Mouse (Mus musculus): ENCODE results near the gene Pth2.

Pth2 gene

GRCm38 (mm10) chr7:45160866-45161265 lies 19.9 kb upstream of the Pth2 start:
- POLR2A ChIA-PET, result interaction anchor here in 2 of 4 experiments (0.6 to 3.2 kb wide), 17 partner anchors 8 to 297 kb away, joined by 3 to 19 read pairs (median 3); partner anchors contain the start of gene Tsks (in 1 of the 2)
- CTCF ChIA-PET, result interaction anchor here in 2 of 4 experiments (1.5 to 3.5 kb wide), 7 partner anchors 8 to 521 kb away, joined by 3 to 37 read pairs (median 9); no protein-coding TSS in a partner anchor

GRCm38 (mm10) chr7:45161612-45162473 lies 19.0 kb upstream of the Pth2 start:
- ChIA-PET CTCF (interaction anchor here (0.5 to 3.8 kb wide), 89 partner anchors 8 to 698 kb away, joined by 3 to 37 read pairs (median 4); partner anchors contain the start of genes Flt3l (in 3 of the 4), Ccdc155 (in 2 of the 4), Gm45713 (in 2 of the 4) and Rcn3 (in 2 of the 4)), POLR2A (interaction anchor here (0.6 to 5.2 kb wide), 61 partner anchors 9 to 453 kb away, joined by 3 to 57 read pairs (median 3); partner anchors contain the start of genes Ccdc155 (in 2 of the 4), Rcn3 (in 2 of the 4), Aldh16a1 (in 1 of the 4) and Ftl1 (in 1 of the 4))

GRCm38 (mm10) chr7:45162551-45162950 lies 18.2 kb upstream of the Pth2 start:
- CTCF ChIA-PET, result interaction anchor here (0.5 to 3.8 kb wide), 82 partner anchors 8 to 697 kb away, joined by 3 to 37 read pairs (median 4); partner anchors contain the start of genes Flt3l (in 3 of the 4), Ccdc155 (in 2 of the 4), Gm45713 (in 2 of the 4) and Aldh16a1 (in 1 of the 4)
- POLR2A ChIA-PET, result interaction anchor here in 3 of 4 experiments (0.6 to 5.2 kb wide), 49 partner anchors 8 to 468 kb away, joined by 3 to 57 read pairs (median 4); partner anchors contain the start of genes Ccdc155 (in 2 of the 3), Aldh16a1 (in 1 of the 3), Ftl1 (in 1 of the 3) and Nup62 (in 1 of the 3)

GRCm38 (mm10) chr7:45162996-45163615 lies 17.7 kb upstream of the Pth2 start:
- CTCF ChIA-PET, result interaction anchor here in 3 of 4 experiments (0.6 to 3.8 kb wide), 22 partner anchors 8 to 272 kb away, joined by 3 to 37 read pairs (median 4); partner anchors contain the start of genes Flt3l (in 2 of the 3), Aldh16a1 (in 1 of the 3), Gm45713 (in 1 of the 3) and Pih1d1 (in 1 of the 3)

GRCm38 (mm10) chr7:45163735-45164490 lies 16.9 kb upstream of the Pth2 start, which contains the start of gene Slc17a7:
Gene Slc17a7, plus strand, starts transcription at chr7:45163949.
- ChIA-PET POLR2A (interaction anchor here in 3 of 4 experiments (0.9 to 5.2 kb wide), 18 partner anchors 8 to 467 kb away, joined by 3 to 57 read pairs (median 4); partner anchors contain the start of genes Aldh16a1 (in 2 of the 3) and Pih1d1 (in 2 of the 3)), CTCF (interaction anchor here (0.5 to 3.8 kb wide), 12 partner anchors 8 to 272 kb away, joined by 3 to 37 read pairs (median 4); partner anchors contain the start of genes Aldh16a1 (in 1 of the 4) and Pih1d1 (in 1 of the 4))

More at GRCm38 (mm10) chr7:45162996-45163615, 17.7 kb upstream of the Pth2 start:
- POLR2A ChIA-PET, result interaction anchor here in 3 of 4 experiments (0.6 to 5.2 kb wide), 23 partner anchors 8 to 468 kb away, joined by 3 to 57 read pairs (median 5); partner anchors contain the start of genes Aldh16a1 (in 2 of the 3), Pih1d1 (in 2 of the 3) and Ccdc155 (in 1 of the 3)

- CTCF ChIA-PET, result interaction anchor here (0.5 to 3.8 kb wide), 11 partner anchors 7 to 207 kb away, joined by 3 to 37 read pairs (median 3); no protein-coding TSS in a partner anchor
- POLR2A ChIA-PET, result interaction anchor here in 3 of 4 experiments (0.5 to 5.2 kb wide), 20 partner anchors 7 to 315 kb away, joined by 3 to 57 read pairs (median 4); partner anchors contain the start of genes Aldh16a1 (in 2 of the 3), Pih1d1 (in 2 of the 3) and Ccdc155 (in 1 of the 3)
Observed at GRCm38 (mm10) chr7:45164833-45165232, 16.0 kb upstream of the Pth2 start.

- POLR2A ChIA-PET, result interaction anchor here in 2 of 4 experiments (0.6 to 5.2 kb wide), 12 partner anchors 9 to 195 kb away, joined by 3 to 57 read pairs (median 4); partner anchors contain the start of genes Aldh16a1 (in 2 of the 2), Pih1d1 (in 2 of the 2) and Pth2 (in 1 of the 2)
- CTCF ChIA-PET, result interaction anchor here in 3 of 4 experiments (0.5 to 1.0 kb wide), 5 partner anchors 10 to 210 kb away, joined by 3 to 5 read pairs (median 3); partner anchors contain the start of genes Flt3l (in 1 of the 3) and Gm45713 (in 1 of the 3)
Observed at GRCm38 (mm10) chr7:45165701-45166100, 15.1 kb upstream of the Pth2 start.

GRCm38 (mm10) chr7:45166950-45167401 lies 13.8 kb upstream of the Pth2 start:
- ChIA-PET POLR2A (interaction anchor here in 2 of 4 experiments (0.8 to 1.7 kb wide), 6 partner anchors 11 to 176 kb away, joined by 3 to 8 read pairs (median 4); partner anchors contain the start of genes Aldh16a1 (in 1 of the 2) and Pih1d1 (in 1 of the 2)), CTCF (interaction anchor here in 3 of 4 experiments (0.7 to 1.1 kb wide), 3 partner anchors 12 to 767 kb away, joined by 3 to 6 read pairs (median 5); partner anchors contain the start of gene Aldh16a1 (in 1 of the 3))

GRCm38 (mm10) chr7:45167761-45168445 lies 12.9 kb upstream of the Pth2 start:
- POLR2A ChIA-PET, result interaction anchor here in 3 of 4 experiments (0.8 to 2.1 kb wide), 12 partner anchors 10 to 175 kb away, joined by 3 to 14 read pairs (median 4); partner anchors contain the start of genes Aldh16a1 (in 3 of the 3) and Pih1d1 (in 3 of the 3)
- CTCF ChIA-PET, result interaction anchor here in 1 of 4 experiments (1.1 to 5.7 kb wide), 2 partner anchors 13 kb away, joined by 3 to 34 read pairs; partner anchors contain the start of genes Aldh16a1 and Pih1d1

- ChIA-PET POLR2A (interaction anchor here in 3 of 4 experiments (0.6 to 2.1 kb wide), 23 partner anchors 8 to 232 kb away, joined by 3 to 14 read pairs (median 4); partner anchors contain the start of genes Aldh16a1 (in 3 of the 3), Pih1d1 (in 2 of the 3), Pth2 (in 1 of the 3) and Scaf1 (in 1 of the 3)), CTCF (interaction anchor here in 1 of 4 experiments (0.6 to 5.7 kb wide), 9 partner anchors 8 to 157 kb away, joined by 3 to 34 read pairs (median 4); partner anchors contain the start of genes Aldh16a1, Pih1d1 and Tead2)
Observed at GRCm38 (mm10) chr7:45168656-45169055, 12.1 kb upstream of the Pth2 start.

- POLR2A ChIA-PET, result interaction anchor here in 2 of 4 experiments (0.7 to 2.1 kb wide), 21 partner anchors 8 to 163 kb away, joined by 3 to 14 read pairs (median 4); partner anchors contain the start of genes Aldh16a1 (in 2 of the 2), Ccdc155 (in 1 of the 2), Pih1d1 (in 1 of the 2) and Pth2 (in 1 of the 2)
- CTCF ChIA-PET, result interaction anchor here in 1 of 4 experiments (0.9 to 5.7 kb wide), 9 partner anchors 9 to 186 kb away, joined by 3 to 34 read pairs (median 4); partner anchors contain the start of genes Aldh16a1, Pih1d1 and Tead2
Observed at GRCm38 (mm10) chr7:45169495-45169894, 11.3 kb upstream of the Pth2 start.

GRCm38 (mm10) chr7:45172974-45173373 lies 7.8 kb upstream of the Pth2 start:
- CTCF ChIA-PET, result interaction anchor here (0.6 to 5.7 kb wide), 24 partner anchors 8 to 194 kb away, joined by 3 to 37 read pairs (median 4); partner anchors contain the start of genes Aldh16a1 (in 2 of the 4), Ccdc155 (in 2 of the 4), Pih1d1 (in 1 of the 4) and Ppfia3 (in 1 of the 4)
- POLR2A ChIA-PET, result interaction anchor here in 3 of 4 experiments (0.7 to 3.2 kb wide), 12 partner anchors 9 to 125 kb away, joined by 3 to 20 read pairs (median 4); partner anchors contain the start of genes Aldh16a1 (in 2 of the 3), Slc17a7 (in 2 of the 3) and Rps11 (in 1 of the 3)

- POLR2A ChIA-PET, result interaction anchor here in 3 of 4 experiments (0.7 to 2.4 kb wide), 12 partner anchors 9 to 449 kb away, joined by 3 to 11 read pairs (median 5); partner anchors contain the start of genes Aldh16a1 (in 2 of the 3), Pih1d1 (in 1 of the 3), Prmt1 (in 1 of the 3) and Slc17a7 (in 1 of the 3)
- CTCF ChIA-PET, result interaction anchor here (0.6 to 4.6 kb wide), 28 partner anchors 8 to 455 kb away, joined by 3 to 30 read pairs (median 4); partner anchors contain the start of genes Ccdc155 (in 1 of the 4), Gys1 (in 1 of the 4), Rcn3 (in 1 of the 4) and Rras (in 1 of the 4)
Observed at GRCm38 (mm10) chr7:45173772-45174171, 7.0 kb upstream of the Pth2 start.

Measured in embryonic stem cell, embryonic (primary cell).